Mouse (Mus musculus): ENCODE results near the gene Dhx58. TPM values are rescaled to one million over a fixed set of nuclear protein-coding genes. Genes with fewer than 3 reads are reported as not detected.

Gene Dhx58
- 0.74 and 0.90 TPM in 2 replicates for polyA plus RNA-seq (2016; fragmentation: Nextera tagmentation; extraction: Ambion mirVana)

DNA sequence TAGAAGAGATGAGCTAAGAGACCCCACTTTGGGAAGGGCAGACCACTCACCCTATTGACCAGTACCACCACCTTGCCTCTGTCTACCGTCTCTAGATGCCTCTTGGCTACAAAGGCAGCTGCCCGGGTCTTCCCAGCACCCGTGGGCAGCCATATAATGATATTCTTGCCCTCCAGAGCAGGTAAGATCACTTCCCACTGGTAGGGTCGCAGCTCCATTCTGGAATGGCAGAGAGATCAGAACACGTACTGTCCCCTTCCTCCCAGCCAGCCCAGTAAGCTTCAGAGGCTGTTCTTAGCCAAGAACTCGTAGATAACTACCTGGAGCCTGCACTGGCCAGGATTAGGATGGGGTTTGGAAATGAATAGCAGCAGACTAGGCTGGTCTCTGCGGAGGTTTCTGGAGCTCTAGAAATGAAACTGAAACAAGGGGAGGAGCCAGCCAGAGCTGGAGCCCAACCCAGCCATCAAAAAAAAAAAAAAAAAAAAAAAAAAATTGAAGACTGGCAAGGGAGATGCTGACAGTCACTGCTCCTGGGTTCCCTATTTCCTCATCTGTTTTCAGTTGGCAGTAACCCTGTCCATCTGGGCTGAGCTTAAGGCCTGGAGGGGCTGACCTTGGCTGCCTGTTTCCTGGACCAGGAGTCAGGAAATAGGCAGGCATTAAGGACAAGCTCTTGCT, at the start of gene Dhx58:
TSS of gene Dhx58 (minus strand) at position 421 of the 681 bp plus-strand sequence.
- 66% methylated on average over 7 of the region's 7 CpGs for WGBS
- Histone ChIP-seq H3K4me1 (replicated peaks) (peaks cover 4% of the 10 kb centered on the region), H3K36me3 (peaks cover 46% of the 10 kb centered on the region), H3K27ac (ENCODE audit: poor library complexity, severe bottlenecking) (no peak within 1 kb of the TSS), H3K27me3 (replicated peaks) (peaks cover 6% of the 10 kb centered on the region; the same call in 1 of the 2 replicates), H3K9me3 (replicated peaks) (no peaks in the 10 kb centered on the region), H3K4me3 (no peak within 1 kb of the TSS), H3K4me2 (no peak within 1 kb of the TSS), H3K9ac (no peak within 1 kb of the TSS)
- no peak for ATAC-seq (ENCODE audit: insufficient number of reproducible peaks, low FRiP score)

- WGBS, result 33% methylated on average over 10 of the region's 10 CpGs
- Histone ChIP-seq H3K4me2 (no peak overlapping the region), H3K4me1 (replicated peaks) (no peaks in the 10 kb centered on the region), H3K9ac (no peak overlapping the region), H3K27me3 (replicated peaks) (peaks cover 86% of the 10 kb centered on the region), H3K4me3 (no peak overlapping the region), H3K27ac (ENCODE audit: poor library complexity, severe bottlenecking) (no peak overlapping the region), H3K9me3 (replicated peaks) (no peaks in the 10 kb centered on the region; the same call in 1 of the 2 replicates), H3K36me3 (no peaks in the 10 kb centered on the region)
- ATAC-seq (ENCODE audit: insufficient number of reproducible peaks, low FRiP score), result no peak
Observed at GRCm38 (mm10) chr11:100752294-100752693, 48.2 kb upstream of the Dhx58 start.

GRCm38 (mm10) chr11:100750127-100750526, 46.1 kb upstream of the Dhx58 start:
- WGBS, result 83% methylated on average over 16 of the region's 16 CpGs
- H3K36me3 ChIP-seq, result no peaks in the 10 kb centered on the region
- H3K4me2 ChIP-seq, result no peak overlapping the region
- H3K9me3 ChIP-seq (replicated peaks), result no peaks in the 10 kb centered on the region; the same call in 1 of the 2 replicates
- H3K4me1 ChIP-seq (replicated peaks), result no peaks in the 10 kb centered on the region
- H3K27ac ChIP-seq (ENCODE audit: poor library complexity, severe bottlenecking), result no peak overlapping the region
- no peak overlapping the region for H3K9ac ChIP-seq
- H3K4me3 ChIP-seq, result no peak overlapping the region
- peaks cover 87% of the 10 kb centered on the region for H3K27me3 ChIP-seq (replicated peaks)
- no peak for ATAC-seq (ENCODE audit: insufficient number of reproducible peaks, low FRiP score)

DNA sequence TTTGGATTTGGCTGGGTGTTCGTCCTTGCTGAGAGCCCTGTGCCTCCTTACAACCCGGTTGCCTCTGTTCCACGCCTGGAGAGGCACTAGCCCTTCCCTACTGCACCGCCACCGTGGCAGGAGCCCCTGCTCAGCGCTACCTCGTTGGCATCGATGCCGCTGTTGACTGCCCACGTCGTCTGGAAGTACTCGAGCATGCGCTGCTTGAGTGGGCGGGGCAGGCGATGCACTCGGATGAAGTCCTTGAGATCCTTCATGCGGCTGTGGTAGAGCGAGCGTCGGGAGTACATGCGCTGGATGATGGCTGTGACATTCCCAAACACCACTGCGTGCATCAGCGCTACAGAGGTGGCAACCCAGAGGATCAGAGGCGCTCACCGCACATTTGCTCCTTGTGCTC, 45.4 kb upstream of the Dhx58 start:
- H3K27me3 ChIP-seq (replicated peaks), result peaks cover 81% of the 10 kb centered on the region
- no peak overlapping the region for H3K4me2 ChIP-seq
- H3K4me3 ChIP-seq, result no peak overlapping the region
- no peaks in the 10 kb centered on the region; the same call in 1 of the 2 replicates for H3K9me3 ChIP-seq (replicated peaks)
- no peak overlapping the region for H3K27ac ChIP-seq (ENCODE audit: poor library complexity, severe bottlenecking)
- 28% methylated on average over 25 of the region's 25 CpGs for WGBS
- no peaks in the 10 kb centered on the region for H3K36me3 ChIP-seq
- H3K4me1 ChIP-seq (replicated peaks), result no peaks in the 10 kb centered on the region
- ATAC-seq (ENCODE audit: insufficient number of reproducible peaks, low FRiP score), result no peak
- H3K9ac ChIP-seq, result no peak overlapping the region

- no peak overlapping the region for H3K4me2 ChIP-seq
- ATAC-seq (ENCODE audit: insufficient number of reproducible peaks, low FRiP score), result no peak
- no peaks in the 10 kb centered on the region; the same call in 1 of the 2 replicates for H3K9me3 ChIP-seq (replicated peaks)
- H3K27ac ChIP-seq (ENCODE audit: poor library complexity, severe bottlenecking), result no peak overlapping the region
- 62% methylated on average over 4 of the region's 4 CpGs for WGBS
- no peaks in the 10 kb centered on the region for H3K36me3 ChIP-seq
- peaks cover 73% of the 10 kb centered on the region for H3K27me3 ChIP-seq (replicated peaks)
- no peak overlapping the region for H3K9ac ChIP-seq
- no peak overlapping the region for H3K4me3 ChIP-seq
- no peaks in the 10 kb centered on the region for H3K4me1 ChIP-seq (replicated peaks)
Observed at GRCm38 (mm10) chr11:100748620-100749019, 44.5 kb upstream of the Dhx58 start.

GRCm38 (mm10) chr11:100747114-100747513, 43.0 kb upstream of the Dhx58 start:
- WGBS, result 61% methylated on average over 5 of the region's 5 CpGs
- Histone ChIP-seq H3K9ac (no peak overlapping the region), H3K4me3 (no peak overlapping the region), H3K27me3 (replicated peaks) (peaks cover 62% of the 10 kb centered on the region), H3K9me3 (replicated peaks) (no peaks in the 10 kb centered on the region; the same call in 1 of the 2 replicates), H3K36me3 (no peaks in the 10 kb centered on the region), H3K4me2 (no peak overlapping the region), H3K27ac (ENCODE audit: poor library complexity, severe bottlenecking) (no peak overlapping the region), H3K4me1 (replicated peaks) (no peaks in the 10 kb centered on the region)
- no peak for ATAC-seq (ENCODE audit: insufficient number of reproducible peaks, low FRiP score)

- 75% methylated on average over 10 of the region's 10 CpGs for WGBS
- Histone ChIP-seq H3K4me3 (no peak overlapping the region), H3K4me1 (replicated peaks) (no peaks in the 10 kb centered on the region), H3K4me2 (no peak overlapping the region), H3K9me3 (replicated peaks) (no peaks in the 10 kb centered on the region; the same call in 1 of the 2 replicates), H3K27me3 (replicated peaks) (peaks cover 57% of the 10 kb centered on the region), H3K36me3 (no peaks in the 10 kb centered on the region), H3K27ac (ENCODE audit: poor library complexity, severe bottlenecking) (no peak overlapping the region), H3K9ac (no peak overlapping the region)
- ATAC-seq (ENCODE audit: insufficient number of reproducible peaks, low FRiP score), result no peak
Observed at GRCm38 (mm10) chr11:100746546-100746945, 42.5 kb upstream of the Dhx58 start.

DNA sequence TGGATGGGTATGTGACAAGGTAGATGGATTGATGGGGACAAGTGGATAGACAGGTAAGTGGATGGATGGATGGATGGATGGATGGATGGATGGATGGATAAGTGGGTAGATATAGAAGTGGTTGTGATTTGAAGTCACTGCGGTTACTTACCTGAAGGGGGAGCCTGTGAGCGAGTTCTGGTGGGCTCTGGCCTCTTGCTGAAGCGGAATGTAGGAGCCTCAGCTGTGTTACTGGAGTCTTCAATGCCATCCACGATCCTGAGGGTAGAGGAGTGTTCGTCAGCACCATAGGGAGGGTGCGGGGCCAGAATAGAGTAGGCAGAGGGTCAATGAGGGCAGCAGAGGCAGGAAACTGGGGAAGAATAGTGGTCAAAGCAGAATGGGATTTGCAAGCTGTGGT, 41.0 kb upstream of the Dhx58 start:
- Histone ChIP-seq H3K9me3 (replicated peaks) (no peaks in the 10 kb centered on the region), H3K27me3 (replicated peaks) (peaks cover 50% of the 10 kb centered on the region), H3K36me3 (no peaks in the 10 kb centered on the region), H3K4me2 (no peak overlapping the region), H3K27ac (ENCODE audit: poor library complexity, severe bottlenecking) (no peak overlapping the region), H3K4me3 (no peak overlapping the region), H3K4me1 (replicated peaks) (no peaks in the 10 kb centered on the region), H3K9ac (no peak overlapping the region)
- ATAC-seq (ENCODE audit: insufficient number of reproducible peaks, low FRiP score), result peak; percentile 52; the same call in 1 of the 2 replicates
- WGBS, result 15% methylated on average over 6 of the region's 6 CpGs

- Histone ChIP-seq H3K9me3 (replicated peaks) (no peaks in the 10 kb centered on the region), H3K27ac (ENCODE audit: poor library complexity, severe bottlenecking) (no peak overlapping the region), H3K4me3 (no peak overlapping the region), H3K4me2 (no peak overlapping the region), H3K36me3 (no peaks in the 10 kb centered on the region), H3K4me1 (replicated peaks) (peaks cover 11% of the 10 kb centered on the region), H3K27me3 (replicated peaks) (peaks cover 18% of the 10 kb centered on the region), H3K9ac (no peak overlapping the region)
- no peak for ATAC-seq (ENCODE audit: insufficient number of reproducible peaks, low FRiP score)
- 59% methylated on average over 6 of the region's 6 CpGs for WGBS
Observed at GRCm38 (mm10) chr11:100741348-100741747, 37.3 kb upstream of the Dhx58 start.

DNA sequence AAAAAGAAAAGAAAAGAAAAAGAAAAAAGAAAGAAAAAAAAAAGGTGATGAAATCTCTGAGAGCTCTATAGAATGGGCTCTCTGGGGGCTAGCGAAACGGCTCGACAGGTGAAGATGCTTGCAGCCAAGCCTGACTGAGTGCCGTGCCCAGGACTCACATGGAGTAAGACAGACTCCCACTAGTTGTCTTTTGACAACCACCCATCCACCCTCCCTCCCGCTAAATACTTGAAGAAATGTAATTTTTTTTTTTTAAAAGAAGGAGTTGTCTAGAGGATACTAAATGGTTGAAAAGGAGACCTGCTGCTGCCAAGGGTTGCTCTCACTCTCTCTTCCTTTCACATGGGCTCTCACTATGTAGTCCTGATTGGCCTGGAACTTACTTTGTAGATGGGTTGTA, 34.7 kb upstream of the Dhx58 start:
- Histone ChIP-seq H3K36me3 (0 out of 2 replicates have a peak, but pooled peaks cover 3% of the 10 kb centered on the region), H3K9ac (0 out of 2 replicates have a peak overlapping the region, but pooled peaks have one; percentile 67), H3K9me3 (replicated peaks) (no peaks in the 10 kb centered on the region), H3K27ac (ENCODE audit: poor library complexity, severe bottlenecking) (no peak overlapping the region), H3K4me1 (replicated peaks) (peaks cover 24% of the 10 kb centered on the region), H3K4me3 (peak overlapping the region; percentile 99), H3K27me3 (replicated peaks) (peaks cover 7% of the 10 kb centered on the region), H3K4me2 (peak overlapping the region; percentile 98)
- no peak for ATAC-seq (ENCODE audit: insufficient number of reproducible peaks, low FRiP score)
- 19% methylated on average over 5 of the region's 5 CpGs for WGBS

- Histone ChIP-seq H3K4me3 (peak within 1 kb of the TSS; percentile 99), H3K27ac (ENCODE audit: poor library complexity, severe bottlenecking) (peak within 1 kb of the TSS; percentile 65; the same call in 1 of the 2 replicates), H3K4me2 (peak within 1 kb of the TSS; percentile 98), H3K36me3 (peaks cover 5% of the 10 kb centered on the region; the same call in 1 of the 2 replicates), H3K4me1 (replicated peaks) (peaks cover 24% of the 10 kb centered on the region), H3K27me3 (replicated peaks) (peaks cover 7% of the 10 kb centered on the region), H3K9me3 (replicated peaks) (no peaks in the 10 kb centered on the region), H3K9ac (peak within 1 kb of the TSS; percentile 98)
- peak; percentile 99 for ATAC-seq (ENCODE audit: insufficient number of reproducible peaks, low FRiP score)
- under 1% methylated on average over 39 of the region's 39 CpGs for WGBS
Observed at GRCm38 (mm10) chr11:100738066-100738604, 34.1 kb upstream of the Dhx58 start, which contains the start of gene Rab5c. TSS of gene Rab5c (minus strand) at chr11:100738215.
